Mouse (Mus musculus) forebrain, embryonic 15.5 days (tissue): Measurements from ENCODE around the gene Myl7. TPM values are rescaled to one million over a fixed set of nuclear protein-coding genes. Genes with fewer than 3 reads are reported as not detected.

Experiments
- ATAC-seq: fragments of 200-750 bp; cut with Nextera tagmentation; replicated peaks from 2 replicates; pipeline ENCODE4 v1.8.0; 2017; ENCODE audit warnings: mild to moderate bottlenecking, moderate TSS enrichment, moderate library complexity
- H3K27ac ChIP-seq: fragments of 300-500 bp; sonication (generic); replicated peaks from 2 replicates; pipeline ENCODE4 v1.5.1; 2015; ENCODE audit warnings: mild to moderate bottlenecking, inconsistent platforms
- H3K27me3 ChIP-seq: fragments of 300-500 bp; sonication (generic); 2 replicates; pipeline ENCODE4 v1.6.1; 2015; ENCODE audit warnings: inconsistent platforms
- H3K36me3 ChIP-seq: fragments of 300-500 bp; sonication (generic); 2 replicates; pipeline ENCODE4 v1.6.1; 2015; ENCODE audit warnings: mild to moderate bottlenecking, inconsistent platforms
- H3K4me1 ChIP-seq: fragments of 300-500 bp; sonication (generic); 2 replicates; pipeline ENCODE4 v1.6.1; 2015; ENCODE audit warnings: inconsistent platforms
- H3K4me2 ChIP-seq: fragments of 300-500 bp; sonication (generic); replicated peaks from 2 replicates; pipeline ENCODE4 v1.6.1; 2015; ENCODE audit warnings: mild to moderate bottlenecking, inconsistent platforms
- H3K4me3 ChIP-seq: fragments of 300-500 bp; sonication (generic); 2 replicates; pipeline ENCODE4 v1.5.1; 2015; ENCODE audit warnings: mild to moderate bottlenecking, inconsistent platforms
- H3K9ac ChIP-seq: fragments of 300-500 bp; sonication (generic); replicated peaks from 2 replicates; pipeline ENCODE4 v1.6.1; 2015; ENCODE audit warnings: mild to moderate bottlenecking, inconsistent platforms
- H3K9me3 ChIP-seq: fragments of 300-500 bp; sonication (generic); 2 replicates; pipeline ENCODE4 v1.6.1; 2016; ENCODE audit warnings: inconsistent platforms
- WGBS: fragments of 180-500 bp; shearing (Covaris S2); methylation state at CpG from one replicate; pipeline ENCODE4 v1.1.7; 2015; ENCODE audit warnings: mixed read lengths; 5-methylcytosine and 5-hydroxymethylcytosine counted together
- polyA plus RNA-seq: library from polyadenylated mRNA; unstranded; fragments of >200 nt; fragmentation: Nextera tagmentation; extraction: Ambion mirVana; gene quantifications from 2 replicates; pipeline ENCODE4 v1.2.1, GENCODE M21; 2015

Gene Myl7
- polyA plus RNA-seq, 1 experiment from 2014 or later = 0.32 TPM

DNA sequence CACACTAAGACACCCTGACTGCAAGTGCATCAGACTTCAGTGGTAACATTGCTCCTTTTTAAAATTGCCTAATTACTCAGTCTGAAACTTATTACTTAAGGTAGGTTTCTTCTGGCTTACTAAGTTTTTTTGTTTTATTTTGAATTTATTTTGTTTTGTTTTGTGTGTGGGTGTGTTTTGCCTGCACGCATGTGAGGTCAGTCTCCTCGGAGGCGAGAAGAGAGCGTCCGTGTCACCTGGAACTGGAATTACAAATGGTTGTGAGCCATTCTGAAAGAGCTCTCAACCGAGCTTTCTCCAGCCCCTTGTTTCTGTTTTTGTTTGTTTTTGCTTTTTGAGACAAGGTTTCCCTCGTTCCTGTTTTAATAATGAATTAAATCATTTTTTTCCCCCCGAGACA lies 19.9 kb downstream of the Myl7 start:
- peak overlapping the region; percentile 78 for H3K4me3 ChIP-seq
- H3K36me3 ChIP-seq = peaks cover 10% of the 10 kb centered on the region; the same call in 1 of the 2 replicates
- no peaks in the 10 kb centered on the region for H3K27me3 ChIP-seq
- WGBS = 37% methylated on average over 8 of the region's 8 CpGs
- peaks cover 25% of the 10 kb centered on the region for H3K4me1 ChIP-seq
- ATAC-seq = no peak
- peak overlapping the region; percentile 60 for H3K9ac ChIP-seq
- H3K27ac ChIP-seq = peak overlapping the region; percentile 85
- H3K4me2 ChIP-seq = peak overlapping the region; percentile 63
- H3K9me3 ChIP-seq = no peaks in the 10 kb centered on the region

DNA sequence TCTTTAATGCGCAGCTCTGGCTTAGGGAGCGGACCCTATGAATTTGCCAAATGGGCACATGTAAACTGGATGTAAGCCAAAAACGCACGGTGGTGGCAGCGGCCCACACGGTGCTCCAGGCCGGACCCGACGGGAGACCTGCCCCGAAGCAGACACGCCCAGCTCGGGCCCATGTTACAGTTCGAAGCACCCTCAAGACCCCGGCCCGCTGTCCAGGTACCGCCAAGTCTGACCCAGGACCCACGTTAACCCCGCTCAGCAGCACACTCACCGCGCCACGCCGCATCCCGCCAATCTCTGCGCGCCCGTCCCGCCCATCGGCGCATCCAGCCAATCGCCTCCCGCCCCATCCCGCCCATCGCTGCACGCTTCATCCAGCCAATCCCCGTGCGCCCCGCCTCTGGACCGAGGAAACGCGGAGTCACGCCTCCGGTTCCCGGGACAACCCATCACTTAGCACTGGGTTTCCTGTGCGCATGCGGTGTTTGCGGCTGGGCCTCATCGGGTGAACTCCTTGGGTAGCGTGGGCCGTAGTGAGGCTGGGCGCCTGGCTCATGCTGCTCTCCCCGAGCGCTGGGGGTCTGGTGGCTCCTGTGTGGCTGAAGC lies 20.6 kb downstream of the Myl7 start, which contains the start of gene Pold2:
Gene Pold2 (minus strand): TSS at position 372 of the 606 bp plus-strand sequence.
- peak within 1 kb of the TSS; percentile 85 for H3K27ac ChIP-seq
- no peaks in the 10 kb centered on the region for H3K27me3 ChIP-seq
- peaks cover 25% of the 10 kb centered on the region for H3K4me1 ChIP-seq
- WGBS = under 1% methylated on average over 52 of the region's 52 CpGs
- peak within 1 kb of the TSS; percentile 78 for H3K4me3 ChIP-seq
- H3K4me2 ChIP-seq = peak within 1 kb of the TSS; percentile 63
- no peaks in the 10 kb centered on the region for H3K9me3 ChIP-seq
- peak within 1 kb of the TSS; percentile 60 for H3K9ac ChIP-seq
- ATAC-seq = peak; percentile 99
- peaks cover 10% of the 10 kb centered on the region; the same call in 1 of the 2 replicates for H3K36me3 ChIP-seq

DNA sequence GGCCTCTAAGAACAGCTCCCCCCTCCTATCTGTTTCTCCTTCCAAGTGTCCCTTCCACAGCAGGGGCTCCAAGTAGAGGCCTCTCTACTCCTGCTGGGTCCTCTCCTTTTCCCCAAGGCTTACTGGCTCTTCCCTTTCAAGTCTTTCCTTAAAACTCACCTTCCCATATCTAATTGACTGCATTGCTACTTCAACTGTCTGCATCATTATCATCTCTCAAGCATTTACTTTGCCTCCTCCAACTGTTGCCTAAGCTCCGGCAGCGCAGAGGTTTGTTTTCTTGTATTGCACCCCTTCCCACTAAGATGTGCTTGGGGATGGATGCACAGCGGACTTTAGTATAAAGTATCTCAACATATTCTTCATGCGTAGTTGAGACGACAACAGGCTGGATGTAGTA lies 21.2 kb downstream of the Myl7 start:
- Histone ChIP-seq H3K9ac (peak overlapping the region; percentile 59), H3K4me2 (peak overlapping the region; percentile 63)
- 4% methylated on average over 5 of the region's 5 CpGs for WGBS

DNA sequence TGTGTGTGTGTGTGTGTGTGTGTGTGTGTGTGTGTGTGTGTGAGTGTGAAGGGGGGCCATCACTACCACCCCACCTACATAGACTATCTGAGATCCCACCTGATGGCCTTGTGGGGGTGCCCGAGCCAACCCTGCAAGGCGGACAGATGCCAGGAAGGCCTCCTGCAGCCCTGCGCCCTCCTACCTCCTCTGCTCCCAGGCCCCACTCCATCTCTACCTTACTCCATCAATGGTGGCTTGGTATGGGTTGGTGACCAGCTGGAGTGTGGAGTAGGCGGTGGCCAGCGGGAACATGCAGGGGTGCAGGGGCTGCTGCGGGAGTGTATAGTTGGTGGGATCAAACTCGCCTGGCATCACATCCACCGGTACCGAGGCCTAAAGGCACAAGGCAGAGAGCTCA lies 25.4 kb downstream of the Myl7 start:
- Histone ChIP-seq H3K27ac (no peak overlapping the region), H3K9ac (no peak overlapping the region), H3K4me3 (no peak overlapping the region), H3K27me3 (no peaks in the 10 kb centered on the region), H3K36me3 (peaks cover 26% of the 10 kb centered on the region), H3K9me3 (no peaks in the 10 kb centered on the region), H3K4me1 (peaks cover 17% of the 10 kb centered on the region), H3K4me2 (no peak overlapping the region)
- WGBS = 97% methylated on average over 9 of the region's 9 CpGs
- no peak for ATAC-seq

More for the DNA sequence above, 21.2 kb downstream of the Myl7 start:
- Histone ChIP-seq H3K36me3 (peaks cover 16% of the 10 kb centered on the region), H3K9me3 (no peaks in the 10 kb centered on the region), H3K4me1 (peaks cover 25% of the 10 kb centered on the region), H3K27ac (no peak overlapping the region), H3K4me3 (peak overlapping the region; percentile 78), H3K27me3 (no peaks in the 10 kb centered on the region)
- ATAC-seq = no peak

DNA sequence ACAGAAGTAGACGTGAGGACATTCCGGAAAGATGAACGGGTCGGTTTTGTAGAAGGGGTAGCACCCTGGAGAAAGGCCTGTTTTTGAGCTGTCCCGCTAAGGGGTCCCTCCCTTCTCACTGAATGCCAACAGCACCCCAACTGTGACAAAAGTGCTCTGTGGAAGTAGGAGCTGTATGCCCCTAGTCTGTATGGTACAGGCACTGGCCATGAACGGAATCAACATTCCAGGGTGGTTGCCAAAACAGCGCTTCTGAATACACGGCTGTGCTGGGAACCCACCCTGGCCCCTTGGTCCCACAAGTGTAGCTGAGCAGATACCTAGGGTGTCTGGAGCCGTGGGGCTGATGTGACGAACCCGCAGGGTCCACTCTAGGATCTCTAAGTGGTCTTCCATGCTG lies 25.9 kb downstream of the Myl7 start:
- Histone ChIP-seq H3K4me3 (no peak overlapping the region), H3K9ac (no peak overlapping the region), H3K4me2 (no peak overlapping the region), H3K27me3 (no peaks in the 10 kb centered on the region), H3K27ac (no peak overlapping the region), H3K36me3 (peaks cover 26% of the 10 kb centered on the region), H3K9me3 (no peaks in the 10 kb centered on the region), H3K4me1 (peaks cover 17% of the 10 kb centered on the region)
- WGBS = 96% methylated on average over 11 of the region's 11 CpGs
- no peak for ATAC-seq

DNA sequence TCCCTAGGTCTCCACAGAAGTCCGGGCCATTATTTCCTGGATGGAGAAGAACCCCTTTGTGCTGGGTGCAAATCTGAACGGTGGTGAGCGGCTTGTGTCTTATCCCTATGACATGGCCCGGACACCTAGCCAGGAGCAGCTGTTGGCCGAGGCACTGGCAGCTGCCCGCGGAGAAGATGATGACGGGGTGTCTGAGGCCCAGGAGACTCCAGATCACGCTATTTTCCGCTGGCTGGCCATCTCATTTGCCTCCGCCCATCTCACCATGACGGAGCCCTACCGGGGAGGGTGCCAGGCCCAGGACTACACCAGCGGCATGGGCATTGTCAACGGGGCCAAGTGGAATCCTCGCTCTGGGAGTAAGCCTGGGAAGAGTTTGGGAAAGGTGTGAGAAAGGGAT lies 28.5 kb downstream of the Myl7 start:
- peaks cover 25% of the 10 kb centered on the region for H3K36me3 ChIP-seq
- H3K4me3 ChIP-seq = no peak overlapping the region
- no peak overlapping the region for H3K27ac ChIP-seq
- 90% methylated on average over 16 of the region's 16 CpGs for WGBS
- H3K9ac ChIP-seq = no peak overlapping the region
- no peaks in the 10 kb centered on the region for H3K27me3 ChIP-seq
- no peak overlapping the region for H3K4me2 ChIP-seq
- H3K4me1 ChIP-seq = no peaks in the 10 kb centered on the region
- H3K9me3 ChIP-seq = no peaks in the 10 kb centered on the region
- no peak for ATAC-seq

DNA sequence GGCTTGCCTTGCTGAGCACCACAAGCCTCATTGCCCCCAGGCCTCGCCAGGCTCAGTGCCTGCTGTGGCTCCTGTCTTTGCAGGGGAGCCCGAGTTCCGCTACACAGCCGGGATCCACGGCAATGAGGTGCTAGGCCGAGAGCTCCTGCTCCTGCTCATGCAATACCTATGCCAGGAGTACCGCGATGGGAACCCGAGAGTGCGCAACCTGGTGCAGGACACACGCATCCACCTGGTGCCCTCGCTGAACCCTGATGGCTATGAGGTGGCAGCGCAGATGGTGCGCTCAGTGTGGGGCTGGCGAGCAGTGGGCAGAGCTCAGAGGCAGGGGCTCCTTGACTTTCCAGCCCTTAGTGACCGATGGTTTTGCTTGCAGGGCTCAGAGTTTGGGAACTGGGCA lies 29.3 kb downstream of the Myl7 start:
- 94% methylated on average over 16 of the region's 16 CpGs for WGBS
- Histone ChIP-seq H3K27me3 (no peaks in the 10 kb centered on the region), H3K27ac (no peak overlapping the region), H3K36me3 (peaks cover 19% of the 10 kb centered on the region), H3K4me2 (no peak overlapping the region), H3K9me3 (no peaks in the 10 kb centered on the region), H3K4me1 (no peaks in the 10 kb centered on the region), H3K4me3 (no peak overlapping the region), H3K9ac (no peak overlapping the region)
- no peak for ATAC-seq

DNA sequence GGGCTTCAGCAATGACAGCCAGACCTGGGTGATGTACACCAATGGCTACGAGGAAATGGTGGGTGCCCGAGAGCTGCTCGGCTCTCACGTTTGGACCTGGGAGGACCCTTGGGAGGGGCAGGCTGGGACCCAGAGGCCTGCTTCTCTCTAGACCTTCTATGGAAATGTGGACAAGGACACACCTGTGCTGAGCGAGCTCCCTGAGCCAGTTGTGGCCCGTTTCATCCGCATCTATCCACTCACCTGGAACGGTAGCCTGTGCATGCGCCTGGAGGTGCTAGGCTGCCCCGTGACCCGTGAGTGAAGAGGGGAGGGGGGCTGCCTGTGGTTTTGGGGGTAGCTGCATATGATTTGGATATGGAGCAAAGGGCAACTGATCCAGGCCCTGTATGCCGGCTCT lies 30.3 kb downstream of the Myl7 start:
- H3K4me3 ChIP-seq = no peak overlapping the region
- H3K27ac ChIP-seq = no peak overlapping the region
- H3K9me3 ChIP-seq = no peaks in the 10 kb centered on the region
- H3K36me3 ChIP-seq = peaks cover 16% of the 10 kb centered on the region
- 92% methylated on average over 12 of the region's 12 CpGs for WGBS
- H3K9ac ChIP-seq = no peak overlapping the region
- no peaks in the 10 kb centered on the region for H3K27me3 ChIP-seq
- ATAC-seq = no peak
- no peaks in the 10 kb centered on the region for H3K4me1 ChIP-seq
- no peak overlapping the region for H3K4me2 ChIP-seq

DNA sequence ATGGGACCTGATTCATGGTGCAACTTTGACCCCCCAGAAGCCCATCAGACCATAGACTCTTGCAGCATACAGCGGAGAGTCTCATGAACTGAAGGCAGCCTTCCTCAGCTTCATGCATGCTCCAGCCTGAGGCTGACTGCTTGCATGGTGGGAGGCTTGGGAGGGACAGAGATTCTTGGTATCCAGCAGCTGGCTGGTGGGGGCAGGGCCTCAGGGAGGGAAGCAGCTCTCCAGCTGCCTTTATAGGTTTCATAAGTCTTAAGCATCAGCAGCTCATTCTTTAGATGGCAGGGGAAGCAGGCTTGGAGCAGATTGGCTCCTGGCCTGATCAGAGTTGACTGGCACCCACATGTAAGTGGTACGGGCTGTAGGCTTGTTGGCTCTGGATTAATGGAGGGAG lies 31.4 kb downstream of the Myl7 start:
- ATAC-seq = no peak
- WGBS = 87% methylated on average over 2 of the region's 2 CpGs
- Histone ChIP-seq H3K27ac (no peak overlapping the region), H3K4me2 (no peak overlapping the region), H3K4me3 (no peak overlapping the region), H3K27me3 (peaks cover 9% of the 10 kb centered on the region), H3K36me3 (peaks cover 8% of the 10 kb centered on the region), H3K9ac (no peak overlapping the region), H3K9me3 (no peaks in the 10 kb centered on the region), H3K4me1 (no peaks in the 10 kb centered on the region)

DNA sequence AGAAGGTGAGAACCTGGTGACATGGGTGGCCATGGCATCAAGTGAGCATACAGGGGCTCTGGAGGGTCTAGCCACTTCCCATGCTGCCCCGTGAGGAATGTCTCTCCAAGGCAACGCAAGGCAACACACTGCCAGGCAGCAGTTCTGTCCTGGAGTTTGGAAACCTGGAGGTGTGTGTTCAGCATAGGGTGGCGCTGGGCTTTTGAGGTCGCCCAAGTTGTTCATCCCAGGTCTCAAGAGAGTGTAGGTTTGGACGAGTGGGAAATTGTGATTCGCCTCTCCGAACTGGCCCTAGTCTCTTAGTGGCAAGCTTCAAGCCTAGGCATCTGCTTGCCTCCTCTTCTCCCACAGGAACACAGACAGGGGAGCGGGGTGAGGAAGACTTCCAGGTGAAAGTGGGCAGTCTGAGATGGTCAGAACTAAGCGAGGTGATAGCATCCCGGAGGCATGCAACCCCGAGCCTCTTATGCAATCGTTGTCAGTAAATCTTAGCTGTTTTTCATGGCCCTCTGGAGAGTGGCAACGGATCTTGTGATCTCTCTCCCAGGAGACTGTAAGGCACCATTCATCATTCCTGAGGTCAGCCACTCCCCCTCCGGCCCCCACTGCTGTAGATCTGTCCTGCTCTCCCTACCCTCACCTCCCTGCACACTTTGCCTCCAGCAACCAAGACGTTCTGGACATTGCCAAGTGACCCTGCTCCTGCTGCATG lies 36.0 kb downstream of the Myl7 start:
- WGBS = 36% methylated on average over 15 of the region's 15 CpGs
- Histone ChIP-seq H3K27ac (no peak overlapping the region), H3K36me3 (no peaks in the 10 kb centered on the region), H3K4me1 (peaks cover 12% of the 10 kb centered on the region), H3K9ac (0 out of 2 replicates have a peak overlapping the region, but pooled peaks have one; percentile 1), H3K27me3 (peaks cover 27% of the 10 kb centered on the region), H3K9me3 (no peaks in the 10 kb centered on the region), H3K4me3 (peak overlapping the region; percentile 31; the same call in 1 of the 2 replicates), H3K4me2 (peak overlapping the region; percentile 56)
- ATAC-seq = no peak

DNA sequence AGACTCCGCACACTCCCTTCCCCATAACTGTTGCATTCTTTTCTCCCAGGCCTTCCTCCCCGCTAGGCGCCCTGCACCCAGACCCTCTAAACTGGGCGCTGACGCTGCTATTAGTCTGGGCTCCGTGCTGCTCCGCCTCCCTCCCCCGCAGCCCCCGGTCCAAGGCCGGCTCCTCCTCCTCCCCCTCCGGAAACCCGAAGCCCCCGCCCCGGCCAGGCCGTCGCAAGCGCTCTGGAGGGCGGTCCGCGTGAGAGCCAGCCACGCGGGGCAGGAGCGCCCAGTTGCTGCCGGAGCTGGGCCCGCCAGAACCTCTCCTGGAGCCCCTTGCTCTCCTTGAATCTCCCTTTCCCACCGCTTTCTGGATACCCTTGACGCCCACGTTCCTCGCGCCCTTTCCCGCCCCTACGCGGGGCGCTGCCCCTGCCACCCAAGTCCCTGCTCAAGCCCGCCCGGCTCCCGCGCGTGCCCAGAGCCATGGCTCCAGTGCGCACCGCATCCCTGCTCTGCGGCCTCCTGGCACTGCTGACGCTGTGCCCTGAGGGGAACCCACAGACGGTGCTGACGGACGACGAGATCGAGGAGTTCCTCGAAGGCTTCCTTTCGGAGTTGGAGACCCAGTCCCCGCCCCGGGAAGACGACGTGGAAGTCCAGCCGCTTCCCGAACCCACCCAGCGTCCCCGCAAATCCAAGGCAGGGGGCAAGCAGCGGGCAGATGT lies 36.7 kb downstream of the Myl7 start, which contains the start of gene Aebp1:
Gene Aebp1 (plus strand): TSS at position 270 of the 716 bp plus-strand sequence.
- peak; percentile 47; the same call in 1 of the 2 replicates for ATAC-seq
- no peak within 1 kb of the TSS for H3K27ac ChIP-seq
- H3K27me3 ChIP-seq = peaks cover 27% of the 10 kb centered on the region
- H3K36me3 ChIP-seq = no peaks in the 10 kb centered on the region
- peak within 1 kb of the TSS; percentile 31 for H3K4me3 ChIP-seq
- WGBS = 4% methylated on average over 58 of the region's 59 CpGs
- peak within 1 kb of the TSS; percentile 56 for H3K4me2 ChIP-seq
- H3K9ac ChIP-seq = peak within 1 kb of the TSS; percentile 1
- H3K4me1 ChIP-seq = peaks cover 12% of the 10 kb centered on the region
- H3K9me3 ChIP-seq = no peaks in the 10 kb centered on the region

DNA sequence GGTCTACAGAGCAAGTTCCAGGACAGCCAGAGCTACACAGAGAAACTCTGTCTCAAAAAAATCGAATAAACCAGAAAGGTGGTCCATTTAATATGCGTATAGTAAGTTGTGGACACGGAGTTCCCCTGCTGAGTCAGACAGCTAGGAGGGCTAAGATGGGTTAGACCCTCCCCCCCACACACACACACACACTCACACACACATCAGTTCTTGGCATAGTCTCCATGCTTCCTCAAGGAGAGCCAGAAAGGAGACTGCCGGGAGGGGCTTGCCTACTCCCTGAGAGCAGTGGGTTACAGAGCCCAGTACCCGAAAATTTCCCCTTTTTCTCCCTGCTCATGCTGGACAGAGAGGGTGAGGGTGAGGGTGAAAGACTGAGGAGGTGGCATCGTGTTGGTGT lies 37.9 kb downstream of the Myl7 start:
- Histone ChIP-seq H3K9me3 (no peaks in the 10 kb centered on the region), H3K9ac (no peak overlapping the region), H3K4me1 (peaks cover 12% of the 10 kb centered on the region), H3K36me3 (no peaks in the 10 kb centered on the region), H3K4me3 (no peak overlapping the region), H3K4me2 (no peak overlapping the region), H3K27me3 (peaks cover 27% of the 10 kb centered on the region), H3K27ac (no peak overlapping the region)
- WGBS = 59% methylated on average over 6 of the region's 6 CpGs
- ATAC-seq = no peak
